Mouse (Mus musculus) MEL (cell line): ENCODE measurements around the gene Sult2a6.

Source experiments
- CTCF ChIP-seq, 3 experiments: IDR thresholded peaks in 2 of 3; conservative IDR thresholded peaks in 1 of 3; 2 replicates each; pipeline ENCODE4 v1.5.1; 2011 to 2012; ENCODE audit warnings: low read length in 3 of 3, low read depth in 2 of 3, mild to moderate bottlenecking in 2 of 3, improper control_type of control experiment in 1 of 3, inconsistent platforms in 1 of 3, mixed read lengths in 1 of 3, moderate library complexity in 1 of 3; ENCODE audit not compliant: control insufficient read depth in 1 of 3, insufficient read depth in 1 of 3, poor library complexity in 1 of 3, severe bottlenecking in 1 of 3
- HCFC1 ChIP-seq: IDR thresholded peaks from 2 replicates; pipeline ENCODE4 v1.6.1; 2012; ENCODE audit warnings: low read depth, mild to moderate bottlenecking, inconsistent platforms, low read length, improper control_type of control experiment, moderate library complexity
- MYB ChIP-seq: IDR thresholded peaks from 2 replicates; pipeline ENCODE4 v1.6.1; 2011; ENCODE audit warnings: mild to moderate bottlenecking, low read depth, low read length, improper control_type of control experiment
- POLR2A ChIP-seq, 2 experiments: IDR thresholded peaks; 2 replicates each; pipeline ENCODE4 v1.6.1; 2011 to 2012; ENCODE audit warnings: low read length in 2 of 2, mild to moderate bottlenecking in 2 of 2, control low read depth in 1 of 2, improper control_type of control experiment in 1 of 2, low read depth in 1 of 2, moderate library complexity in 1 of 2; ENCODE audit not compliant: control insufficient read depth in 1 of 2, insufficient read depth in 1 of 2, poor library complexity in 1 of 2
- RAD21 ChIP-seq: IDR thresholded peaks from 2 replicates; pipeline ENCODE4 v1.6.1; 2011; ENCODE audit warnings: mild to moderate bottlenecking, low read depth, low read length, improper control_type of control experiment

DNA sequence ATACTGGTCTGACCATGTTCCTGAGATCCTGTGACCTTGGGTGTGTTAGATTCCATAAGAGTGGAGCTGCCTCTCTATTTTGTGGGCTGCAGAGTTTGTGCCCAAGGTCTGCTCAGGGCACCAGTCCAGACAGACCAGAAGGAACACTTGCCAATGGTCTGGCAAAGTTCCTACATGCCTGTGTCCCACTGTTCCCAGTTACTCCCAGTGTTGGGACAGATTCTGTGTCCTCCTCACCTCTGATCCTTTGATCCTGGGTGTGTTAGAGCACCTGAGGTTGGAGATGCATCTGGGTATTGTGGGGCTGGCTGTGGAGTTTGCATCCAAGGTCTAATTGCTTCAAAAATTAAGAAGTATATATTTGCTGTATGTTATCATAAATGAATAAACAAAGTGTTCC, 52.2 kb downstream of the Sult2a6 start:
- no peak for TF ChIP-seq RAD21
- no peak for TF ChIP-seq MYB
- no peak for TF ChIP-seq CTCF (IDR thresholded peaks at IDR 0.05 in 2 of 3, conservative IDR thresholded peaks at IDR 0.05 in 1 of 3; ENCODE audit: control insufficient read depth in 1 of 3, insufficient read depth in 1 of 3, low read depth in 2 of 3, low read length in 3 of 3, poor library complexity in 1 of 3, severe bottlenecking in 1 of 3)
- no peak for TF ChIP-seq POLR2A (IDR thresholded peaks at IDR 0.05; ENCODE audit: control insufficient read depth in 1 of 2, insufficient read depth in 1 of 2, low read depth in 1 of 2, low read length in 2 of 2, poor library complexity in 1 of 2)
- no peak for TF ChIP-seq HCFC1
